Mouse (Mus musculus) CH12.LX (cell line): ENCODE data around the gene Fgfr2. TPM values are rescaled to one million over a fixed set of nuclear protein-coding genes. Genes with fewer than 3 reads are reported as not detected.

Experiments
- DNase-seq: peaks from one replicate; pipeline ENCODE4 v3.0.0-alpha.2; 2013; ENCODE audit errors: extremely low read depth
- H3K27ac ChIP-seq: 2 replicates; pipeline ENCODE4 v1.5.1; 2012; ENCODE audit warnings: low read depth, mild to moderate bottlenecking, control low read depth, moderate library complexity; ENCODE audit not compliant: insufficient read depth
- H3K27me3 ChIP-seq: replicated peaks from 2 replicates; pipeline ENCODE3; 2012; ENCODE audit warnings: inconsistent platforms
- H3K36me3 ChIP-seq, 2 experiments: replicated peaks in 1 of 2; 2 replicates each; pipeline versions ENCODE3 to v1.6.1; 2012; ENCODE audit warnings: inconsistent platforms in 1 of 2, low read length in 1 of 2, mild to moderate bottlenecking in 1 of 2, mixed read lengths in 1 of 2, moderate library complexity in 1 of 2; ENCODE audit not compliant: control insufficient read depth in 1 of 2, insufficient read depth in 1 of 2
- H3K4me1 ChIP-seq, 2 experiments: 2 replicates each; pipeline ENCODE4 v1.6.1; 2012; ENCODE audit warnings: inconsistent platforms in 1 of 2, moderate library complexity in 1 of 2; ENCODE audit not compliant: insufficient read depth in 2 of 2, control insufficient read depth in 1 of 2
- H3K4me2 ChIP-seq: 2 replicates; pipeline ENCODE4 v1.6.1; 2012; ENCODE audit warnings: low read depth, mild to moderate bottlenecking, control low read depth; ENCODE audit not compliant: poor library complexity, insufficient read depth, severe bottlenecking
- H3K4me3 ChIP-seq, 3 experiments: fragments of 150-350 bp in 1 of 3; sonication (generic) in 1 of 3; replicated peaks in 1 of 3; 2 replicates each; pipeline versions ENCODE3 to v1.5.1; 2011 to 2012; ENCODE audit warnings: low read depth in 2 of 3, low read length in 2 of 3, mild to moderate bottlenecking in 2 of 3, moderate library complexity in 2 of 3, control low read depth in 1 of 3, improper control_type of control experiment in 1 of 3, inconsistent platforms in 1 of 3, mixed read lengths in 1 of 3; ENCODE audit not compliant: poor library complexity in 1 of 3
- H3K79me2 ChIP-seq: replicated peaks from 2 replicates; pipeline ENCODE4 v1.6.1; 2012; ENCODE audit warnings: mild to moderate bottlenecking, moderate library complexity; ENCODE audit not compliant: control insufficient read depth, poor library complexity, insufficient read depth, severe bottlenecking; ENCODE audit errors: extremely low read depth
- H3K9ac ChIP-seq: 2 replicates; pipeline ENCODE4 v1.6.1; 2012; ENCODE audit warnings: low read depth, mild to moderate bottlenecking, control low read depth, moderate library complexity; ENCODE audit not compliant: insufficient read depth
- H3K9me3 ChIP-seq: replicated peaks from 2 replicates; pipeline ENCODE3; 2012; ENCODE audit warnings: low read length, inconsistent platforms, mixed read lengths
- BHLHE40 ChIP-seq: IDR thresholded peaks from 2 replicates; pipeline ENCODE4 v1.6.1; 2011; ENCODE audit warnings: mild to moderate bottlenecking, low read depth, low read length, improper control_type of control experiment
- CHD1 ChIP-seq: IDR thresholded peaks from 2 replicates; pipeline ENCODE4 v1.6.1; 2012; ENCODE audit warnings: low read depth, low read length, improper control_type of control experiment, inconsistent platforms
- CTCF ChIP-seq, 2 experiments: IDR thresholded peaks in 1 of 2; conservative IDR thresholded peaks in 1 of 2; 2 replicates each; pipeline ENCODE4 v1.5.1; 2011 to 2012; ENCODE audit warnings: low read depth in 2 of 2, low read length in 2 of 2, improper control_type of control experiment in 1 of 2, inconsistent platforms in 1 of 2, mild to moderate bottlenecking in 1 of 2, moderate library complexity in 1 of 2
- E2F4 ChIP-seq: IDR thresholded peaks from 2 replicates; pipeline ENCODE4 v1.6.1; 2011; ENCODE audit warnings: low read depth, low read length, improper control_type of control experiment; ENCODE audit not compliant: insufficient replicate concordance
- ELF1 ChIP-seq: IDR thresholded peaks from 2 replicates; pipeline ENCODE4 v1.6.1; 2014; ENCODE audit warnings: low read depth, mild to moderate bottlenecking, inconsistent platforms, low read length, improper control_type of control experiment
- EP300 ChIP-seq: IDR thresholded peaks from 2 replicates; pipeline ENCODE4 v1.6.1; 2011; ENCODE audit warnings: low read length, improper control_type of control experiment
- KAT2A ChIP-seq: IDR thresholded peaks from 2 replicates; pipeline ENCODE4 v1.6.1; 2012; ENCODE audit warnings: low read length, improper control_type of control experiment, inconsistent platforms; ENCODE audit not compliant: insufficient replicate concordance
- MEF2A ChIP-seq: IDR thresholded peaks from 2 replicates; pipeline ENCODE4 v1.6.1; 2014; ENCODE audit warnings: low read depth, mild to moderate bottlenecking, inconsistent platforms, low read length, improper control_type of control experiment, borderline replicate concordance
- MXI1 ChIP-seq: IDR thresholded peaks from 2 replicates; pipeline ENCODE4 v1.6.1; 2011; ENCODE audit warnings: mild to moderate bottlenecking, low read depth, low read length, improper control_type of control experiment
- MYC ChIP-seq: IDR thresholded peaks from 2 replicates; pipeline ENCODE4 v1.6.1; 2011; ENCODE audit warnings: low read depth, mild to moderate bottlenecking, improper control_type of control experiment, low read length
- NELFE ChIP-seq: IDR thresholded peaks from 2 replicates; pipeline ENCODE4 v1.6.1; 2011; ENCODE audit warnings: low read depth, low read length, improper control_type of control experiment
- PAX5 ChIP-seq: IDR thresholded peaks from 2 replicates; pipeline ENCODE4 v1.6.1; 2012; ENCODE audit warnings: low read length, inconsistent platforms, mixed read lengths
- POLR2A ChIP-seq: IDR thresholded peaks from 2 replicates; pipeline ENCODE4 v1.6.1; 2011; ENCODE audit warnings: low read depth, mild to moderate bottlenecking, improper control_type of control experiment, low read length
- RAD21 ChIP-seq: IDR thresholded peaks from 2 replicates; pipeline ENCODE4 v1.6.1; 2011; ENCODE audit warnings: low read depth, mild to moderate bottlenecking, low read length, improper control_type of control experiment, moderate library complexity
- RCOR1 ChIP-seq: conservative IDR thresholded peaks from 2 replicates; pipeline ENCODE4 v1.6.1; 2012; ENCODE audit warnings: low read depth, mild to moderate bottlenecking, inconsistent platforms, low read length, improper control_type of control experiment
- SIN3A ChIP-seq: IDR thresholded peaks from 2 replicates; pipeline ENCODE4 v1.6.1; 2012; ENCODE audit warnings: low read length, improper control_type of control experiment, inconsistent platforms
- TCF12 ChIP-seq: IDR thresholded peaks from 2 replicates; pipeline ENCODE4 v1.6.1; 2014; ENCODE audit warnings: low read depth, mild to moderate bottlenecking, inconsistent platforms, low read length, improper control_type of control experiment
- ZC3H11A ChIP-seq: IDR thresholded peaks from 2 replicates; pipeline ENCODE4 v1.6.1; 2012; ENCODE audit warnings: low read depth, mild to moderate bottlenecking, inconsistent platforms, low read length, improper control_type of control experiment
- ZNF384 ChIP-seq: IDR thresholded peaks from 2 replicates; pipeline ENCODE4 v1.6.1; 2012; ENCODE audit warnings: low read depth, low read length, improper control_type of control experiment, inconsistent platforms
- dilution Hi-C: fragments of 300-500 bp; cut with MboI; formaldehyde crosslinking; loops from 2 replicates; pipeline ENCODE4 v1.14.3; 2020; ENCODE audit warnings: low sequenced_read_pairs; ENCODE audit not compliant: extremely low pct_unique_long_range_greater_than_20kb, extremely low pct_ligation_motif_present
- in situ Hi-C: fragments of 300-500 bp; cut with MboI; formaldehyde crosslinking; loops from 3 replicates; pipeline ENCODE4 v1.14.3; 2019; ENCODE audit warnings: low sequenced_read_pairs, low pct_ligation_motif_present, low pct_unique_long_range_greater_than_20kb, mixed read lengths
- polyA plus RNA-seq: library from polyadenylated mRNA; unstranded; fragments of >175 nt; gene quantifications from 2 replicates; pipeline ENCODE4 v1.2.1, GENCODE M21; 2012; ENCODE audit warnings: low read depth; ENCODE audit not compliant: insufficient read length
- total RNA-seq, 2 experiments: library from RNA; depleted of rRNA; stranded (reverse); fragments of 300-350 nt in 1 of 2; fragments of >200 nt in 1 of 2; gene quantifications; 2 replicates each; pipeline ENCODE4 v1.2.3; 2012 to 2014

Fgfr2 gene
- total and polyA plus RNA-seq, 3 experiments, result not detected

GRCm38 (mm10) chr7:130665358-130665757 is 2457.8 kb downstream of the Fgfr2 start:
- dilution Hi-C loops, result no loop called here

GRCm38 (mm10) chr7:130664629-130665028 is 2458.5 kb downstream of the Fgfr2 start:
- Histone ChIP-seq H3K4me3 (no peak overlapping the region), H3K27ac (no peak overlapping the region), H3K4me2 (no peak overlapping the region), H3K27me3 (peaks cover 38% of the 10 kb centered on the region), H3K36me3 (no peaks in the 10 kb centered on the region), H3K4me1 (no peaks in the 10 kb centered on the region), H3K9ac (no peak overlapping the region), H3K9me3 (peaks cover 21% of the 10 kb centered on the region), H3K79me2 (no peaks in the 10 kb centered on the region)
- dilution Hi-C loops, result no loop called here
- TF ChIP-seq ZNF384, result no peak
- peak; percentile 14 to 33; a peak in 2 of 4 replicates for TF ChIP-seq CTCF (conservative IDR thresholded peaks at IDR 0.05 in 1 of 2, IDR thresholded peaks at IDR 0.05 in 1 of 2; ENCODE audit: low read depth in 2 of 2, low read length in 2 of 2)
- in situ Hi-C loops, result no loop called here
- no peak for DNase-seq

More at GRCm38 (mm10) chr7:130665358-130665757, 2457.8 kb downstream of the Fgfr2 start:
- no peaks in the 10 kb centered on the region for H3K4me1 ChIP-seq
- no peaks in the 10 kb centered on the region for H3K79me2 ChIP-seq
- H3K4me3 ChIP-seq, result no peak overlapping the region
- no peak overlapping the region for H3K27ac ChIP-seq
- TF ChIP-seq MXI1, result no peak
- TF ChIP-seq RCOR1, result no peak
- no peak for TF ChIP-seq ELF1
- no peak for TF ChIP-seq ZC3H11A
- no peak for TF ChIP-seq CHD1
- no peak for TF ChIP-seq PAX5
- no peak for TF ChIP-seq SIN3A
- TF ChIP-seq RAD21, result no peak
- TF ChIP-seq TCF12, result no peak
- no peak for TF ChIP-seq E2F4
- no peak for TF ChIP-seq MEF2A
- no peak for TF ChIP-seq MYC
- TF ChIP-seq POLR2A, result no peak
- TF ChIP-seq NELFE, result no peak
- TF ChIP-seq KAT2A, result no peak
- no peak for TF ChIP-seq BHLHE40
- TF ChIP-seq EP300, result no peak
- no peak for DNase-seq
- peaks cover 21% of the 10 kb centered on the region for H3K9me3 ChIP-seq
- H3K4me2 ChIP-seq, result no peak overlapping the region
- peaks cover 35% of the 10 kb centered on the region for H3K27me3 ChIP-seq
- no peaks in the 10 kb centered on the region for H3K36me3 ChIP-seq
- no peak overlapping the region for H3K9ac ChIP-seq
- in situ Hi-C loops, result no loop called here
